Mouse (Mus musculus) spleen, postnatal 10 days (tissue): ENCODE measurements around the gene Gm21903.
"Not testable (repeated sequence)": the region's sequence is repeated elsewhere in the genome, so short reads cannot be mapped to it uniquely, and the experiment has no call there.

ENCODE experiments used
- DNase-seq, 2 experiments: peaks; one replicate each; pipeline ENCODE4 v3.0.0; 2021 to 2022; ENCODE audit warnings: low spot score in 2 of 2

Gm21903 gene

DNA sequence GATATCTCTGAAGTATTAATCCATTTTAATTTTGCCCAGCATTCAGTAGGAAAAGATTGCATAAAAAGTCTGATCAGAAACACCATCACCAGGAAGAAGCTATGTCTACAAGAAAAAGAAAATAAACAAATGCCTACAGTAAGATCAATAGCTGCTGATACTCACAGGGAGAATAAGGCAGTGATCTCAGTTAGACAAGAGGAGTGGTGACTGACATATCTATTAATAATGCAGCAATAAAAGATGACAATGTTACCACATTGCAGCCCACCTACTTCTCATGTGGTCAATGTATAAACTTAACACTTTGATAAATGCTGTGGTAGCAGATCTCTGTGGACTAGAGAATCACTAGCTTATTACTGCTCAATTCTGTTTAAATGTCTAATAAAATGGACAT lies at the start of gene Gm21903:
Gene Gm21903 (minus strand): TSS at position 101 of the 400 bp plus-strand sequence.
- no peak for DNase-seq

DNA sequence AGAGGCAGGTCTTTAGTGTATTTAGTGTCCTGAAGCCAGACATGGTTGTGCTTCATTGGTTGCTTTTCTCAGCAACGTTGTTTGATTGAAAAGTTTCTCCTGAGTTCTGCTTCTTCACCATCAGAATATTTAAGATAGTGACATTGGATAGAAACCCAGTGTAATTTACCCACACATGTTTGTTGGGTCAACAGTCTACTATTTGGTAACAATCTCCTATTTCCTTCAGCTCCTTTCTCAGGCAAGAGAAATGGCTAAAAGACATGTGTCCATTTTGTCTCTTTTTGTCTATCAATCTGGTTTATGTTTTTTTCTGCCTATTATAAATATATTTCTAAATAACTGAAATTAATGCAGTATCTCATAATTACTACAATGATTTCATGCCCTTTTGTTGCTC lies 33.8 kb upstream of the Gm21903 start, which contains the start of gene Esp23:
Gene Esp23 (minus strand): TSS at position 101 of the 400 bp plus-strand sequence.
- no peak for DNase-seq

DNA sequence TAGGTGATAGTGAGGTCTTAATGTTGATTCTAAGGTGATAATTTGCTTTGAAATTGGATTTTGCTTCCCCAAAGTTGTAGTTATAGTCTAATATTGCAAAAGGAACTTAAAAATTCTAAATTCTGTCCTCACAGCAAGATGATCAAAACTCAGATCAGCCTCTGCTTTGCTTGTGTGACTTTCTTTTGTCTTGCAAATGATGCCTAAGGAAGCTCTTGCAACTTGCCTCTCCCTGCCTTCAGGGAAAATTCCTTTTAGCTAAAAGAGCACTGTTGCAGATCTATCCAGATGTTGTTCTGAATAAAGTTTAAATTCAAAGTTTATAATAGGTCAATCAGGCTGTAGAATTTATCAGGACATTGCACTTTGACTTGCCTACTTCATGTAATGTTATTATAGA lies 20.5 kb upstream of the Gm21903 start:
- DNase-seq = no peak

DNA sequence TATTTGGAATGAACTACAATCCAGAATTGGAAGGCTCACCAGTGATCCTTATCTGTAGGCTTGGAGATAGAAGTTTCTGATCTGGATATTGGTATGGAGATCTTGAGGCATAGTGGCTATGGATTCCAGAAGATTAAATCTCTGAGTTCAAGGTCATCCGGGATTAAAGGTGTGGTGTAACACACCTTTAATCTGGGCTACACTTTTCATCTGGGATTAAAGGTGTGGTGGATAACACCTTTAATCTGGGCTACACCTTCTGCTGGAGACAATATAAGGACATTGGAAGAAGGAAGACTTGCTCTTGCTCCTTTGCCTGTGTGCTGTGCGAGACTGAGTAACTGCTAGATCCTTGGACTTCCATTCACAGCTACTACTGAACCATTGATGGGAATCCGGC lies 6.7 kb downstream of the Gm21903 start, which contains the start of gene Esp24:
Gene Esp24 (plus strand): TSS at position 301 of the 400 bp plus-strand sequence.
- DNase-seq = not testable (repeated sequence)

DNA sequence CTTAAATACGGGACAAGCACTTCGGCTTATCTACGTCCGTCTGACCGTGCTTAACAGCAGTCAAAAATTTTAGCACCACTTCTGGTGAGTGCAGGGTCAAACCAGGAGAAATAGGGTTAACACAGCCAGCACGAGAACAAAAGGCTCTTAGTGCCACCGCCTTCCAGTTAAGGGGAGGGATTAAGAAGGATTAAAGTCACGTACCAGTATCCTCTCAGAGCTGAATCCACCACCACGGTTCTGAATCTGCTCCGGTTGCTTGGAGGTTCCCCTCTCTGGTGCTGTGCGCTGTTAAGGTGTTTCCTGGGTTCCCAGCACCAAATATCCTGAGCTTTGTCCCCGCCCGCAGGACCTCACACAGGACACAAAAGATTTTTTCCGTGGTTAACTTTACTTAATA lies 26.0 kb downstream of the Gm21903 start:
- DNase-seq = no peak

DNA sequence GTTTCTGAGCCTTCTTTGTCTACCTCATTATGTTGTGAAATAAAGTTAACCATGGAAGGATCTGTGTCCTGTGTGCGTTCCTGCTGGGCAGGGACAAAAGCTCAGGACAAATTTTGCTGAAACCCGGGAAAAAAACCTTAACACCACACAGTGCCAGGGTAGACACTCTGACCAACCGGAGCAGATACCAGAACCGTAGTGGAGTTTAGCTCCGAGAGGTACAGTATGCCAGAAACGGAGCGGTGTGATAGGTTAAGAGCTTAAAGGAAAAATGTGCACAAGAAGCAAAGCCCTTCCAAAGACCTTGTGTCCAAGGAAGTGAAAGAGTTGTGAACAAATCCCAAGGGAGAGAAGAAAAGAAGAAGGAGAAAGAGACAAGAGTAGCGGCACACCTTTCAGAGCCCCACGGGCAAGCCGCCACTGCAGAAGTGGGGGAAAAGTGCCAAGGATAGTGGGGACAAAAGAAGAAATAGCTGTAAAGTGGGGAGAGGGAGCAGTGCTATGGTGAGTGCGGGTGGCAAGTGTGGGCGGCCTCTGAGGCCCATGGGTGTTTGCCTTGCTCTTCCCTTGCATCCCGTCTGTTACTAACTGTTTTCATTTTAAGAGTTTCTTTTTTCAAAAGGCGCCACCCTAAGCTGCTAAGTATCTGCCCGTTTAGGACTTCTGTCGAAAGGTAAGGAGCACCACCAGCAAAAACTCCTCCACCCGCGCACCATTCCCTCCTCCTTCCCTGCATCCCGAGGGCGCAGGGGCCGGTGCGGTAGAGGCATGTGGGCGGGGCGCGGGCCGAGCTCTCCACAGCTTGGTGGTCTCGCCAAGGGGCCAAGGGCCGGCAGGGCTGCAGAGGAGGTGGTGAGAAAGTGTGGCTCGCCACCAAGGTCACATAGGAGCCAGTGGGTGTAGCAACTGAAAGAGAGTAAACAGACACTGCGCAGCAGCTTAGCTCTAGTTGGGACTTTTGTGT lies 32.2 kb downstream of the Gm21903 start:
- DNase-seq = no peak

DNA sequence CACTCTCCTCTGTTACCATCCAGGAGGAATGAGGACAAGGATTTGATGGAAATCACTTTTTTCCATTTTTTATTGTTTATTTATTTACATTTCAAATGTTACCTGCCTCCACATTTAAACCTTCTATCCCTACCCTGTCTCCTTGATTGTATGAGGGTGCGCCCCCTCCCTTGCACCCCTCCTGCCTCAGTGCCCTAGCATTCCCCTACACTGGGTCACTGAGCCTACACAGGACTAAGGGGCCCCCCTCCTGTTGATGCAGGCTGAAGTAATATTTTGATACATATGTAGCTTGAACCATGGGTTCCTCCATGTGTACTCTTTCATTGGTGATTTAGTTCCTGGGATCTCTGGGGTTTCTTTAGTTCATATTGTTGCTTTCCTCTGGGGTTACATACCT lies 33.3 kb downstream of the Gm21903 start:
- DNase-seq = no peak
